Mouse (Mus musculus): ENCODE measurements around the gene B3galt4.
"Not testable (repeated sequence)": the region's sequence is repeated elsewhere in the genome, so short reads cannot be mapped to it uniquely, and the experiment has no call there.

Gene B3galt4

DNA sequence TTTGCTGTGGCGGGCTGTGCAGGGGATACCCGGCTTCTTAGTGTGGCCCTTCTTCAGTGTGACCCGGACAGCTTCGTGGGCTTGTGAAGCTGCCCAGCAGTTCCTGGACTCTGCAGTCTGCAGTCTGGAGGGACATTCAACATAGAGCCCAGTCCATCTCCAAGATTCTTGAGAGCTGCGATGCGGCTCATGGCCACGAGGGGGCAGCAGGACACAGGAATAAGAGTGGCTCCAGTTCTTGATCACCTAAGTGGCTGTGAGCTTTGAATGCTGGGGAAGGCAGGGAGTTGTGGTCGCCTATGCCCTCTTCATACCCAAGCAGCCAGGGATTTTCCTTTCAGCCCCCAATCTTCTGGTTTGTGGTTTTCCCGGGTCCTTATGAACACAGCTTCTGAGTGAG lies 17.2 kb upstream of the B3galt4 start:
- DNase-seq (ENCODE audit: low read depth, low spot score), result peak; percentile 90

DNA sequence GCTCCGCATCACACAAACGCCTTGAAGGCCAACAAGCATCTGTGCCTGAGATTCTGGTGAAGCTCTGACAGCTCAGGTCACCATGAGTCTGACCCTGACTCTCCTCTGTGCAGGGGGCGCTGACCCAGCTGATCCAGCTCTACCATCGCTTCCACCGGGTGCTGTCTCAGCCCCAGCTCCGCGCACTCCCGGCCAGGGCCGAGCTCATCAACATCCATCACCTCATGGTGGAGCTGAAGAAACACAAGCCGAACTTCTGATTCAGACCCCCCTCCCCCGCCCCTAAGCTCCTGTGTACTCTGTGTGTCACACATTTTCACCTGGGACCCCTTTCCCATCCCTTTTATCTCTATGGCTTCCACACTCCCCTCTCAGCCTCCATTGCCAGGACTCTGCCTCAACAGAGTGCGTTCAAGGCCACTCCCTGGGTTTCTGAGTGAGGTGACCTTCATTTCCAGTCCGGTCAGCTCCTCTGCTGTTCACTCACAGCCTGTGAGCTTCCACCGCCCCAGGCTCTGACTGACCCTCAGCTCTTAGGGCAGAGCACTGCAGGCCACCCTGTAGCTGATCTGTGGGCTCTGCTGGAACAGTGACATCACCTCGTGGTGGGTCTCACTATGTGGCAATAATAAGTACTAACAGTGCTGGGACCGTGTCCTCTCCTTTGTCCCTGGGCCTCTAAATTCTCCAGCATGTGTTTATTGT lies 14.7 kb upstream of the B3galt4 start:
- DNase-seq (ENCODE audit: low read depth, low spot score), result no peak

DNA sequence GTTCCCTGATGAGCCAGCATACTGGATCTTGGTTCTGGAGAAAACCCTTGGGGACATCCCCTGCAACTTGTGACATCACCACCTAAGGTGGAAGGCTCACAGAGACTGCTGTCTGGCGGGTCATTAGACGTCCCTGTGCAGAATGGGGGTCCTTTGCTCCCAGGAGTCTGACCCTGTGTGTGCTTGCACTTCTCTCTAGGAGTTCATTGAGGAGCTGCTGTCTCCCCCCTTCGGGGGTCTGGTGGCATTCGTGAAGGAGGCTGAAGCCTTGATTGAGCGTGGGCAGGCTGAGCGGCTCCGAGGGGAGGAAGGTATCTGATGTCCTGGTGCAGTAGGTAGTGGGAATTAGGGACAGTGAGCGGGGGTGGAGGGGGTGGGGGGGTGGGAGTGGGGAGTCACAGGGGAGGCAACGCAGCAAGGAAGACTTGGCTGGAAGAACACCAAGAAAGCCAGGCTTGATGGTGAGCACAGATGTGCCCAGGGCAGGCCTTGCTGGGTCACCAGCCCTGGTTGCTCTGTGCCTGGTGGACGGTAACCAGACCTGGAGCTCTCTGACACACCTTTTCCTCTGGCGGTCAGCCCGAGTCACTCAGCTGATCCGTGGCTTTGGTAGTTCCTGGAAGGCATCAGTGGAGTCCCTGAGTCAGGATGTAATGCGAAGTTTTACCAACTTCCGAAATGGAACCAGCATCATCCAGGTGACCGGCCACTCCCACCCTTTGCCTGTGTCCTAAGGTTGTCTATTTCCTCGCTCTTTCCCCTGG lies 14.0 kb upstream of the B3galt4 start:
- no peak for DNase-seq (ENCODE audit: low read depth, low spot score)

- no peak for DNase-seq (ENCODE audit: low read depth, low spot score)
These were observed 11.6 kb upstream of the B3galt4 start for GRCm38 (mm10) chr17:33962876-33963275.

- no peak for DNase-seq (ENCODE audit: low read depth, low spot score)
These were observed 8.7 kb upstream of the B3galt4 start for GRCm38 (mm10) chr17:33959948-33960347.

DNA sequence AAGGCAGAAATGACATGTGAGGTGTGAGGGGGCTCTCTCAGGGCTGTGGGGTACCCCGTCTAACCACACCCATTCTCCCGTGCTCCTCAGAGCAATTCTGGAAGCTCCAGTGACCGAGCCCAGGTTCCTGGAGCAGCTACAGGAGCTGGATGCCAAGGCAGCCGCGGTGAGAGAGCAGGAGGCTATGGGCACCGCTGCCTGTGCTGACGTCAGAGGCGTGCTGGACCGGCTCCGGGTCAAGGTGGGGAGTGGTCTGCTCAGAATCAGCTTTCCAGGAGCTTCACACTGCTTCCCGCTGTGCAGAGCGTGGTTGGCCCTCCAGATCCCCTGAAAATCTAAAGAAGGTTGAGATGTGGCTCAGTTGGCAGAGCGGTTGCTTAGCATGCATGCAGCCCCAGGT lies 7.8 kb upstream of the B3galt4 start:
- DNase-seq (ENCODE audit: low read depth, low spot score), result no peak

GRCm38 (mm10) chr17:33958451-33958850 lies 7.2 kb upstream of the B3galt4 start:
- no peak for DNase-seq (ENCODE audit: low read depth, low spot score)

DNA sequence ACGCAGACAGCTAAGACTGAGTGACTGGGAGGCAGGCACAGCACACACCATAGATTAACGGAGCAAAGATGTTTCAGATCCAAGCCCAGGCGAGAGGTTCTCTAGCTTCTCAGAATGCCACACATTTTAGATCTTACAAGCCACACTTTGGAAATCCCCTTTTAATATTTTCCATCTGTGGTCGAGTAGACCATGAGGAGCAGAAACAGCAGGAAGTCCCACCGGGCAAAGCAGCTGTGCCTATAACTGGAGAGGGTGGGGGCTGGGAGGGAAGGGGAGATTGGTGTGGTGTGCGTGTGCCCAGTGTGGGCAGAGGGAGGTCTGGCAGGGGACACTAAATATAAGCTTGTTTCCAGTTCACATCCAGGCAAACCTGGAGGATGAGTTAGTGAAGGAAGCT lies 6.2 kb upstream of the B3galt4 start:
- no peak for DNase-seq (ENCODE audit: low read depth, low spot score)

- no peak for DNase-seq (ENCODE audit: low read depth, low spot score)
These were observed 5.0 kb upstream of the B3galt4 start for GRCm38 (mm10) chr17:33956336-33956735.

- DNase-seq (ENCODE audit: low read depth, low spot score), result peak; percentile 98
These were observed 4.4 kb upstream of the B3galt4 start, which contains the start of the genes Vps52 and Rps18 for GRCm38 (mm10) chr17:33955555-33956214. Vps52 (plus strand) TSS chr17:33955812. Rps18 (minus strand) TSS chr17:33956001.

DNA sequence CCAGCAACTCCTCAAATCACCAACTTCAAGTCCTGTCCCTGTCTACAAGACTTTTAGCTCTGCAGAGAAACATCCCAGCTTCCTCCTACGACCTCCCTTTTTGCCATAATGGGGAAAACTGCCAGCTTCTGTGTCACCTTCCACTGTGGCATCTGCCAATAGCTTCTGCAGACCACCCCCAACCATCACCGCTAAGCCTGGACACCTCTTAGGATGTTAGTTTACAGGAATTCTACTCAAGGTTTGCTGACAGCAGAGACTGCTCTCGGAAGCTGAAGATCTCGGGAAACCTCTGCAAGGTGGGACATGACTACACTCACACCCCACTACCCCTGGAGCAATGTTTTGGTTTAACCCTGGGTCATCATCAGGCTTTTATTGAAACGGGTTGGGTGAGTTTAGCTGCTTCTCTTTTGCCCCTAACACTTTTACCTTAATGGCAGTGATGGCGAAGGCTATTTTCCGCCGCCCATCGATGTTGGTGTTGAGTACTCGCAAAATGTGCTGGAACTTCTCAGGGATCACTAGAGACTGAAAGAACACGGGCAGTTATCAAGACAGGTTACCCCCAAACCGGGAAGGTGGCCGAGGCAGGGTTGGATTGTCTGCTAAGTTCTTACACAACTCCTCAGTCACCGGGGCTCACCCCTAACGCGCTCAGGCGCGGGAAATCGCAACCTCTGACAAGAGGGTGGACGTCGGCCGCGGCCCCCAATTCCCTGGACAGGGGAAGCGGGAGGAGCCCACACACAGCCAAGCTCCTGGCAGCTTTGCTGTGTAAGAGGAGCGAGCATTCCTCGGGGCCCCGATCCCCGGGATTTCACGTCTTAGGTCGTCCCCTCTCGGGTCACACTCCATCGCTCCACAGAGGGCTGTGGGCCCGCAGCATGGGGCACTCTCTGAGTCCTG lies 3.6 kb upstream of the B3galt4 start:
- DNase-seq (ENCODE audit: low read depth, low spot score), result peak; percentile 50

GRCm38 (mm10) chr17:33953961-33954565 lies 2.8 kb upstream of the B3galt4 start:
- DNase-seq (ENCODE audit: low read depth, low spot score), result peak; percentile 48

DNA sequence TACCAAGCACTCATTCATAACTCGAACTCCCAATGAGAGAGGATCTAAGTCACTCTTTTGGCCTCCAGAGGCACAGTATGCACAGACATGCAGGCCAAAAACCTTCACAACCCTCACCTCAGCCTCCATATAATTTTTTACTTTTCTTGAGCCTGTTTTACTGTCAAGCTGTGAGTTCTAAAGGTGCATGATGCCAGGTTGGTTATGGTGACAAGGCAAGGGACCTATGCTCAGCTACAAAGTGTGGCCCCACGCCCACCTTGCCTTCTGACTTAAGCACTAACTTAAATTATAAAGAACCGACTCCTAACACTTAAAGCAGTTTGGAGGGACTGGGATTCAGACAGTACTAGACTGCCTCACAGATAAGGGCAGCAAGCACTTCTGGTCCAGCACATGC lies 2.0 kb upstream of the B3galt4 start:
- DNase-seq (ENCODE audit: low read depth, low spot score), result no peak

DNA sequence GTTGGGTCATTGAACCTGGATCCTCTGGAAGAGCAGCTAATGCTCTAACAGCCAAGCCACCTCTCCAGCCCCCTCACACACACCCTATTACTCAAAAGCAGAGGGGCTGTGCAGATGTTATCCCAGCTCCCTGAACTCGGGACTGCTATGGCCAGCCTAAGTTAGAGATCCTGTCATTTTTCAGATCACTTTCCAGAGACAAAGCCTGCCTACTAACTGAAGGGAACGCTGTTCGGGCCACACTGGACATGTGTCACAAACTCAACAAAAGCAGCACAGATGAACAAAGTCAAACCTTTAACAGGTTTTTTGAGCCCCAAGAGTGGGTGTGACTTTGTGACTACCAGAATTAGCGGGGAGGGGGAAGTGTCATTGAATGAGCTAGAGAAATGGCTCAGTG lies 1.6 kb upstream of the B3galt4 start:
- no peak for DNase-seq (ENCODE audit: low read depth, low spot score)

DNA sequence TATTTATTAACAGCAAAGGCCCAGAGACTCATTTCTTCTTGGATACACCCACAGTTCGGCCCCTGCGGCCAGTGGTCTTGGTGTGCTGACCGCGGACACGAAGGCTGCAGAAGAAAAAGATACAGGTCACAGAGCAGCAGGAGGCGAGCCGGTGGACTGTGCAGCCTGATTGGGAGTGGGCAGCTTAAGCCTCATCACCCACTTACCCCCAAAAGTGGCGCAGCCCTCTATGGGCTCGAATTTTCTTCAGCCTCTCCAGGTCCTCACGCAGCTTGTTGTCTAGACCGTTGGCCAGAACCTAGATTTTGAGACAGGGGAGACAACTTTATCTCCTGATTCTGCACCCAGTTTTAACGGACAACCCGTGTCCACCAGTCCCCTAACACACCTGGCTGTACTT lies 727 bp upstream of the B3galt4 start:
- not testable (repeated sequence) for DNase-seq (ENCODE audit: low read depth, low spot score)

- DNase-seq (ENCODE audit: low read depth, low spot score), result no peak
These were observed 1.1 kb downstream of the B3galt4 start for GRCm38 (mm10) chr17:33950131-33950625.

DNA sequence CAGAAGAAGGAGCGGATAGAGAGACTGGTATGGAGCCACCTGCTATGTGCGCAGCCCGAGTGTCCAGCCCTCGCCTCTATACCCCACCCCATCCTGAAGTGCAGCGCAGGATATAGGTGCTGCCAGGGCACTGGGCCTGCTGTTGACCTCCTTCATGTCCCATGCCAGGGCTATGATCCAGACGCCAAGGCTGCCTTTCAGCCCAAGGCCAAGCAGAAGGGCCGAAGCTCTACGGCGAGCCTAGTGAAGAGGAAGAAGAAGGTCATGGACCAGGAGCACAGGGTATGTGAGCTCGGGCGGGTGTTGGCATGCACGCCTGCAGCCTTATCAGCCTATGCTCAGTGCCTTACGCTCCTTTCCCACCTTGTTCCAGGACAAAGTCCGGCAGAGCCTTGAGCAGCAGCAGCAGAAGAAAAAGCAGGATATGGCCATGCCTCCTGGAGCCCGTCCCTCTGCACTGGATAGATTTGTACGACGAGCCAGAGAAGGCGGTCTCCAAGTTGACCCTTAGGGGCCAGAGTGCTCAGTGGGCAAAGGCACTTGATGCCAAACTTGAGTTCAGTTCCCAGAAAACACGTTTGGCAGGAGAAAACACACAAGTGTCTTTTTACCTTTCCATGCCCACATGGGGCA lies 2.3 kb downstream of the B3galt4 start:
- no peak for DNase-seq (ENCODE audit: low read depth, low spot score)

- DNase-seq (ENCODE audit: low read depth, low spot score), result no peak
These were observed 3.0 kb downstream of the B3galt4 start for GRCm38 (mm10) chr17:33948090-33948904.

GRCm38 (mm10) chr17:33947430-33948089 lies 3.7 kb downstream of the B3galt4 start:
- no peak for DNase-seq (ENCODE audit: low read depth, low spot score)
